Mouse (Mus musculus): ENCODE results near the gene Prdx2. TPM values are rescaled to one million over a fixed set of nuclear protein-coding genes. Genes with fewer than 3 reads are reported as not detected.
A peak's percentile ranks its signal among the peaks of the same experiment; 100 is the strongest.

Prdx2 gene
- polyA plus RNA-seq, 2 experiments from 2014 or later: 213 to 298 TPM

DNA sequence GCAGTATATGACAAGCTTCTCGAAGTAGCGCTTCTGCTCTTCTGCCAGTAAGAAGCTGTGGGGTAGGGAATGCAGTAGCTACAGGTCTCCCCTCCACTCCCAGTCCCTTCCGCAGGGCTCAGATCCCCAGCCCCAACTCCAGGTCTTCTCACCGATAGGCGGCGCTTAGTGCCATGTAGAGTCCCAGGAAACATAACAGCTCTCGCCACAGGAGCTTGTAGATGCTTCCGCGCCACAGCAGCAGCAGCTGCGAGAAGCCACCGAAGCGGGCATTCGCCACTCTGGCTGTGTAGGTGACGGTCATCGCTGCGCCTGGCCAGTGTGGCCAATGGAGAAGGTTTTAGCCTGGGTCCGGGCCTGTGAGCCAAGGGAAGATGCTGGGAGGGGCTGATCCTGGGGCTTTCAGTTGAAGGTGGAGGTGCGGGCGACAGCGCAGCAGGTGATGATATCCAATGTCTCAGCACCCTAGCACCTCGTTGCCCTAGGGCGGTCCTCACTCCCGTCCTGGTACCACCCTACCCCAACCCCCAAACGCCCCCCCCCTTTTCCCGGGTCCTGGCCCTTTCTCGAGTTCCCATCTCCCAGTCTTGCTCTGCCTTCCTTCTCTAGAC lies 43.9 kb downstream of the Prdx2 start:
- peak; percentile 95 for ATAC-seq

DNA sequence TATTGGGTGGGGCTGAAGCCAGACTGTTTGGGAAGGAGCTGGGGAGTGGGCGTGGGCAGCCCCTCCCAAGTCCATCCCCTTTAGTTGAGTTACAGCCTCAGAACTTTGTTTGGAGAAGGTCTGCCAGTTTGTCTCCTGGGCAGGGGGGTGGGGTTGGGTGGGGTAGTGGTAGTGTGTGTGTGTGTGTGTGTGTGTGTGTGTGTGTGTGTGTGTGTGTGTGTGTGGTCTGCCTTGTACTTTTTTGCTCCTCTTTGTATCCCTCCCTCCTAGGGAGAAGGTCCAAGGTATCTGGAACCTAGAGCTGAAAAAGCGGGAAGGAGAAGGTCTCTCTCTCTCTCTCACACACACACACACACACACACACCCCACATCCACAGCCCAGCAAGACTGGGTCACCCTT lies 45.0 kb downstream of the Prdx2 start, which contains the start of gene Best2:
Best2 (minus strand) TSS at position 101 of the 400 bp plus-strand sequence.
- ATAC-seq: no peak

DNA sequence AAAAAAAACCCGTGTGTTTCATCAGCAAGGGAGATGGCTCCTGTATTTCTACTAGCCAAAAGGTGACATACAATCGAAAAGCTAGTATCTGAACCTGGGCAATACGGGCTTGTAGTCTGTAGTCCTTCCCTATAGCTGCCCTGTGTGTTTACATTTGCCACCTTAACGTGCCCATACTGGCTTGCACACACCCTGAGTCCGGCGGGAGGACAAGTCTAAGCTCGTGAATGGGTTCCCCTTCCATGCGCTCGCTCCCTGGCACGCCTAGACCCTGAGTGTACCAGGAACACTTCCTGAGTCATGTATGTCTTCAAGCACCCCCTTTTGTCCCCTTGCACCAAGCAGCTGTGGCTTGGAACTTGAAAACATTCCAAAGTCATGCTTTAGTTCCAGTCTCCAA lies 47.3 kb downstream of the Prdx2 start:
- ATAC-seq: no peak

DNA sequence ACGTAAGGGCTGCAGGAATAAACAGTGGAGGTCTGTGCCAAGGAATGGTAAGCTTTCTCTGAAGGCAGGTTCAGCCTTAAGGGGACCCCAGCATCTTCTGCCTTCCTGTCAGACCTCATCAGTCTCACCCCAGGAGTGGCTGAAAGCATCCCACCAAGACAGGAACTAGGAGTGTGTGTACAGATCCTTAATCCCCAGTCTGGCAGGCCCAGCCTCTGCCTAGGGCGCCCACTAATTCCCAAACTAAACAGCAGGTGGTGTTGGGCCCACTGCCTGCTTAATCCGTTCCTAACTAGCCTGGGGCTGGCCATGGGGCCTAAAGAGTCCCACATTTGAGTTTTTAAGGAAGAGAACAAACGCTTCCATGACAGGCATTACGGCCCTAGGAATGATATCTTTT lies 47.8 kb downstream of the Prdx2 start:
- ATAC-seq: no peak

DNA sequence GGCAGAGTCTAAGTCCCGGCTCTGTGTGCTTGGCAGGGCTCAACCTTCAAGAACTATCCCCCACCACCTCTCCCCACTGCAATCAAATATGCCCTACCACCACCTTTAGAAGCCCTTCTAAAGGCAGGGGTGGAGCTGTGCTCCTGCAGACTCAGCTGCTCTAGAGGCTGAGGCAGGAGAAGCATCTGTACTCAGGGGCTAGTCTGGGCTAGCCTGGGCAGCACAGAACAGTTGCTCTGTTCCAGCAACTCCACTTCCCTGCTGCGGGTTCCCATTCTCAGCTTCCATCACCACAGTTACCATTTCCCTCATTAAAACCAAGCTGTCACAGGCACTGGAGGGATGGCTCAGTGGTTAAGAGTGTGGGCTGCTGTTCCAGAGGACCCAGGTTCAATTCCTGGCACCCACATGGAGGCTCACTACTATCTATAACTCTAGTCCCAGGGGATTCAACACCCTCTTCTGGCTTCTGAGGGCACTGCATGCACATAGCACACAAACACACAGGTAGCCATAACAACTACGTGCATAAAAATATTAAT lies 52.2 kb downstream of the Prdx2 start:
- ATAC-seq: no peak

DNA sequence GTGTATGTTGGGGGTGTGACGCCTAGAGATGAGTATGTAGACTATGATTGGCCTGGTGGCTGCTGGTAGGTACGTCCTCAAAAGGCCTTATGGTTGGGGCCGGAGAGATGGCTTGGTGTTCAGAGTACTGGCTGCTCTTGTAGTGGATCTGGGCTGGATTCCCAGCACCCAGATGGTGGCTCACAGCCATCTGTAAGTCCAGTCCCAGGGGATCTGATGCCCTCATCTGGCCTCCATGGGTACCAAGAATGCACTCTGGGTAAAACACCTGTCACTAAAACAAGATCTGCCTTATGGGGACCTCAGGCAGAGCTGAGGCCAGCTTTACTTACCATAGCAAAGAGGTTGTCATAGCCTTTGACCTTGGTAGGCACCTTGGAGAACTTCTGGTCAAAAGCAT lies 54.5 kb downstream of the Prdx2 start:
- ATAC-seq: no peak

Other genes starting within 250 kb of the Prdx2 start
- 10 to 100 TPM; 24.3 to 28.6 TPM for gene G430095P16Rik, start 246.6 kb upstream of the Prdx2 start, polyA plus RNA-seq (2017; shearing (Covaris generic))
- gene Nfix, start 169.2 kb upstream of the Prdx2 start, polyA plus RNA-seq (2017; shearing (Covaris generic)): 1 to 10 TPM; 2.8 to 7.2 TPM
- gene Dand5, start 146.8 kb upstream of the Prdx2 start, polyA plus RNA-seq (2017; shearing (Covaris generic)): 1 to 10 TPM; 4.9 to 7.6 TPM
- gene Gadd45gip1, start 138.1 kb upstream of the Prdx2 start, polyA plus RNA-seq (2017; shearing (Covaris generic)): 10 to 100 TPM; 14.3 to 16.4 TPM
- gene Rad23a, start 128.9 kb upstream of the Prdx2 start, polyA plus RNA-seq (2017; shearing (Covaris generic)): 100 to 1,000 TPM; 139 to 160 TPM
- gene Calr, start 122.7 kb upstream of the Prdx2 start, polyA plus RNA-seq (2017; shearing (Covaris generic)): 100 to 1,000 TPM; 250 to 281 TPM
- 100 to 1,000 TPM in 1 of 2 experiments, 10 to 100 TPM in 1; 67.4 to 122 TPM for gene Farsa, start 112.6 kb upstream of the Prdx2 start, polyA plus RNA-seq (2017; shearing (Covaris generic))
- 1 to 10 TPM; 6.5 to 9.0 TPM for gene Syce2, start 97.5 kb upstream of the Prdx2 start, polyA plus RNA-seq (2017; shearing (Covaris generic))
- 10 to 100 TPM; 21.5 to 32.7 TPM for gene Gcdh, start 75.7 kb upstream of the Prdx2 start, polyA plus RNA-seq (2017; shearing (Covaris generic))
- under 1 TPM in 1 of 2 experiments, not detected in 1; 0.22 TPM for gene Klf1, start 67.7 kb upstream of the Prdx2 start, polyA plus RNA-seq (2017; shearing (Covaris generic))
- gene Dnase2a, start 61.0 kb upstream of the Prdx2 start, polyA plus RNA-seq (2017; shearing (Covaris generic)): 10 to 100 TPM; 25.7 to 29.7 TPM
- gene Mast1, start 32.2 kb upstream of the Prdx2 start, polyA plus RNA-seq (2017; shearing (Covaris generic)): 1 to 10 TPM; 1.2 to 1.3 TPM
- not detected for gene Rtbdn, start 22.6 kb upstream of the Prdx2 start, polyA plus RNA-seq (2017; shearing (Covaris generic))
- not detected for gene Gm49661, start 154 bp upstream of the Prdx2 start, polyA plus RNA-seq (2017; shearing (Covaris generic))
- 100 to 1,000 TPM in 1 of 2 experiments, 10 to 100 TPM in 1; 78.9 to 109 TPM for gene Rnaseh2a, start 180 bp downstream of the Prdx2 start, polyA plus RNA-seq (2017; shearing (Covaris generic))
- gene Junb, start 9.1 kb downstream of the Prdx2 start, polyA plus RNA-seq (2017; shearing (Covaris generic)): 10 to 100 TPM; 18.9 to 29.4 TPM
- 1 to 10 TPM; 4.2 to 5.6 TPM for gene Hook2, start 21.0 kb downstream of the Prdx2 start, polyA plus RNA-seq (2017; shearing (Covaris generic))
- not detected for gene Best2, start 44.9 kb downstream of the Prdx2 start, polyA plus RNA-seq (2017; shearing (Covaris generic))
- 10 to 100 TPM; 53.8 to 73.8 TPM for gene Asna1, start 55.7 kb downstream of the Prdx2 start, polyA plus RNA-seq (2017; shearing (Covaris generic))
- 10 to 100 TPM; 15.5 to 28.1 TPM for gene Trir, start 57.2 kb downstream of the Prdx2 start, polyA plus RNA-seq (2017; shearing (Covaris generic))
- gene Tnpo2, start 67.3 kb downstream of the Prdx2 start, polyA plus RNA-seq (2017; shearing (Covaris generic)): 10 to 100 TPM; 15.0 to 30.1 TPM
- gene Fbxw9, start 90.5 kb downstream of the Prdx2 start, polyA plus RNA-seq (2017; shearing (Covaris generic)): 1 to 10 TPM; 3.2 to 4.9 TPM
- 1 to 10 TPM; 1.1 to 3.6 TPM for gene Gm5741, start 98.4 kb downstream of the Prdx2 start, polyA plus RNA-seq (2017; shearing (Covaris generic))
- gene Dhps, start 102.2 kb downstream of the Prdx2 start, polyA plus RNA-seq (2017; shearing (Covaris generic)): 10 to 100 TPM; 42.7 to 45.0 TPM
- 100 to 1,000 TPM; 130 to 136 TPM for gene Wdr83os, start 111.2 kb downstream of the Prdx2 start, polyA plus RNA-seq (2017; shearing (Covaris generic))
- gene Wdr83, start 111.7 kb downstream of the Prdx2 start, polyA plus RNA-seq (2017; shearing (Covaris generic)): 10 to 100 TPM; 41.0 to 56.0 TPM
- 100 to 1,000 TPM in 1 of 2 experiments, 10 to 100 TPM in 1; 98.3 to 117 TPM for gene Man2b1, start 113.7 kb downstream of the Prdx2 start, polyA plus RNA-seq (2017; shearing (Covaris generic))
- not detected for gene Zfp791, start 153.5 kb downstream of the Prdx2 start, polyA plus RNA-seq (2017; shearing (Covaris generic))
- not detected for gene Cks1brt, start 182.3 kb downstream of the Prdx2 start, polyA plus RNA-seq (2017; shearing (Covaris generic))

Measured in CD4-positive, CD25-positive, alpha-beta regulatory T cell, adult 4 months (primary cell).